Mouse (Mus musculus): ENCODE measurements around the gene Tprn. TPM values are rescaled to one million over a fixed set of nuclear protein-coding genes. Genes with fewer than 3 reads are reported as not detected.
A peak's percentile ranks its signal among the peaks of the same experiment; 100 is the strongest.

The Tprn gene
- polyA plus RNA-seq, 1 experiment, result 11.4 TPM

DNA sequence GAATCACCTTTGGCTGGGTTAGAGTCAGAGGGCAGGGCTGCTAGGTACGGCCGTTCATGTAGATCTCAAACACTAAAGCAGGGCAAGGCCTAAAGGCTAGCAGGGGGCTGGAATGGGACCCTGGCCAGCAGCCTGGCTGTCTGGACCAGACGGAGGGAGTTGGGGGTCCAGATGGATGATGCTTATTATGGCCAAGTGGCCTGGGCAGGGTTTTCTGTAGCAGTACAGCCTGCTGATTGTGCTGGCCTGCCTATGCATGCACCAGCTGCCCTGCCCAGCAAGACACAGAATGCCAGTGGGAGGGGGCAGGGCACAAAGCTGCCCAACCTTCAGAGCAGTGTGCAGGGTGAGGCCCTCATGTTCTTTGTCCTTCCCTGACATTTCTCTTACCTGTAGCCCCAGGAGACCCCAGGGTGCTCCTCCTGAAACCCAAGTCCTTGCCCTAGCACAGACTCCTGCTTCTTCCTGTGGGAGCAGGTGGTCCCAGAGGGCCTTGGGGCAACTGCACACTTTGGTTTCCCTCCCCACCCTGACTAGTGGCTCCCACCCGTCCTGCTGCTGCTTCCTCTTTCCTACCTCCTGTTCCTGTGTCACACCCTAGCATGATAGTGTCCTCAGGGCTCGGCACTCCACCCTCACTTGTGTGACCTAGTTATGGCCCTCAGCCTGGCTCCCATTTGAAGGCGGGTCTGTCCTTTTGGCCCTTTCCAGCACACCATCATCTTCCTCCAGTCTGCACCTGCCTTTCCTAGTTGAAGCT, 3.7 kb downstream of the Tprn start:
- no peak for DNase-seq (ENCODE audit: low read depth)

DNA sequence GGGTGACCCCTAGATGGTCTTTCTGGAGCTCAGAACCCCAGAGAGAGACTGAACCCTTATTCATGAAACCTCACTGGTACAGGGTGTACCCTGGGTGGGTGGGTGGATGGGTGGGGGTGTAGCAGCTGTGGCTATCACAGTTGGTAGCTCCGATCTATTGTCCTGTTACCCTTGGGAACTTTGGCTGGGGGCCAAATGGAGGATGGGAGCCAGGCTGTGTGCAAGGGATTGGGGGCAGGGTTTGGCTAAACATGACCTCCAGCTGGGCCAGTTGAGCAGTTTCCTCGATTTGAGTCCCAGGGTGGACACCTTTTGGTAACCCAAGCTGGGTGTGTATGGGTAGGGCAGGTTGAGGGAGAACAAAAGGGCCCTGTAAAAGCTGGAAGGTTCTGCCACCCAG, 4.3 kb downstream of the Tprn start:
- DNase-seq (ENCODE audit: low read depth), result no peak

DNA sequence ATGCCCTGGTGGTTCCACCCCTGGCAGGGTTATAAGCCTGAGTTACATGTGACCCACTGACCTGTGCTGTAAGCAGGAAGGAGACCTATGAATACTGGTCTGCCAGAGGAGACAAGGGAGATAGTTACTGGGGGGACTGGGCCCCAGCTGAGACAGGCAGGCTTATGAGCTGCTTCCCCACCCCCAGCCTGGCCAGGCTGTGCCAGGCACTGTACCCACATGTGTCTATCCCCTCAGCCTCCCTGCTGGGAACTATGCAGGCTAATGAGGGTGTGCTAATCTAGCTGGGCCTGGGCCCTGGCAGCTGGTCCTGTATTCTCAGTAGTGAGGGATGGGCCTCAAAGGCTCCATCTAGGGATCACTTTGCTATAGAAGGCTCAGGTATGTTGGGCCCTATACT, 4.8 kb downstream of the Tprn start:
- DNase-seq (ENCODE audit: low read depth), result no peak

DNA sequence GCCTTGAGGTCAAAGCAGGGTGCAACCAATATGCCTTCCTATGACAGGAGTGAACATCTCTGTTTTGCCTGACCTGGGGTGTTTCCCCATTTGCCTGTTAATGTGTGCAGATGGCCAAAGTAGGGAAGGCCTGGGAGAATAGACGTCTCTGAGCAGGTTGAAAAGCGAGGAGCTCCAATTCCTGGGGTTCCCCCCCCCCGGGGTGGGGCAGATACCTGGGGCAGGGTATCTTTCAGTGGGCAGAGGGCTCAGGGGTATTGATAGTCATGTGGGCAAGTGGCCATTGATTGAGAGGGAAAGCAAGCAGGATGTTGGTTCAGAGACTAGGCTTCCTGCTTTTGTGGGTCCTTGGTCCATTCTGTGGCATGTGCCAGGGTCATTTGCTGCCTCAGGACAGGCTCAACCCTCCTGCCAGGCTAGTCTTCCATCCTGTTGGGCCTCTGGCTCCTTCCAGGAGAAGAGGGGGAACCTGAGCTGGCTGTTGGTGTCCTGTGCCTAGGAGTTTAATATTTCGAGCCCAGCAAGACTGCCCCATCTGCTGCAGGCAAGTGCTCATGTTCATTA, 5.4 kb downstream of the Tprn start:
- no peak for DNase-seq (ENCODE audit: low read depth)

DNA sequence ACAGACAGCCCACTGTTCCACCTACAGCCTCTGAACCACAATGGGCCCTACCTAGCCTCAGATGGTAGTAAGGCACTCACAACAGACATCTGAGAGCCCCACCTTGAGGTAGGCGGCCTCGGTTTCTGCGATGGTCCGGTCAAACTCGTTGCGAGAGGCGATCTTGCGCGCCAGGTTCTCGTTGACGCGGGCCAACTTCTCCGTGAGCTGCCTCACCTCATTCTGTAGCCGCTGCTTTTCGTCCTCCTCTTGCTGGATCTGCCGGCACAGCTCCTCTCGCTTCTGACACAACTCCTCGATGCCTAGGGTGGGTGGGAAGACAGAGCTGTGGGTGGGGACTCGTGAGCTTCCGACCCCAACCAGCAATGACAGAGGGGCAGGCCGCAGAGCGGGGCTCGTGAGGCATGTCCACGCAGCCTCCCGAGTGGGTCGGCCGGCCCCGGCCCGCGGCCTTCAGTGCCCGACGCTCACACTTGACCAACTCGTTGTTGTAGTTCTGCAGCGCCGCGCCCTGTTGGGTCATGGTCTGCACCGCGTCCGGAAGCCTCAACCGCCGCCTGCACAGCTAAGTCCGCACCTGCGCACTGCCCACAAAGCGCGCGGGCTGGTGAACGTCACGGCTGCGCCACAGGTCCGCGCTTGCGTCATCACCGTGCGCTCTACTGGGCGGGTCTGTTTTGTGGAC, 9.6 kb downstream of the Tprn start, which contains the start of the genes Ssna1 and Anapc2:
Ssna1 (minus strand) TSS at position 612 of the 685 bp plus-strand sequence.
Anapc2 (plus strand) TSS at position 652 of the 685 bp plus-strand sequence.
- DNase-seq (ENCODE audit: low read depth), result peak; percentile 62

DNA sequence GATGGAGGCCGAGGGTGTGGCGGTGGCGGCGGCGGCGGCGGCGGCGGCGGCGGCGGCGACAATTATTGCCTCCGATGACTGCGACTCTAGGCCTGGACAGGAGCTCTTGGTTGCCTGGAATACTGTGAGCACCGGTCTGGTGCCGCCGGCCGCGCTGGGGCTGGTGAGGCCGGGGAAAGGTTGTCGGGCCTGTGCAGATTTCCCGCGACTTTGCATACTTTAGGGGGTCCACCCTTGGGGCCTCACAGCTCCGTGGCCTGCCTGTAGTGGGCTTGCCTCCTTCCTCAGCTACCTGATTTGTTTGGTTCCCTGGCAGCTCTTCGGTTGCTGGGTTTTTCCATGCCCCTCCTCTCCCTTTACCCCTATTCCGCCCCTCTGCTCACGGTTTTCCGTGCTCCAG, 10.1 kb downstream of the Tprn start:
- DNase-seq (ENCODE audit: low read depth), result no peak

DNA sequence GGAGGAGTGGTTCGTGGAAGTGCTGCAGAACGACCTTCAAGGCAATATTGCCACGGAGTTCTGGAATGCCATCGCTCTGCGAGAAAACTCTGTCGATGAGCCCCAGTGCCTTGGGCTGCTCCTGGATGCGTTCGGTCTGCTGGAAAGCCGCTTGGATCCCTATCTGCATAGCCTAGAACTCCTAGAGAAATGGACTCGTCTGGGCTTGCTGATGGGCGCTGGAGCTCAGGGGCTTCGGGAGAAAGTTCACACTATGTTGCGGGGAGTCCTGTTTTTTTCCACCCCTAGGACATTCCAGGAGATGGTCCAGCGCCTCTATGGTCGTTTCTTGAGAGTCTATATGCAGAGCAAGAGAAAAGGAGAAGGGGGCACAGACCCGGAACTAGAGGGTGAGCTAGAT, 10.6 kb downstream of the Tprn start:
- DNase-seq (ENCODE audit: low read depth), result no peak

DNA sequence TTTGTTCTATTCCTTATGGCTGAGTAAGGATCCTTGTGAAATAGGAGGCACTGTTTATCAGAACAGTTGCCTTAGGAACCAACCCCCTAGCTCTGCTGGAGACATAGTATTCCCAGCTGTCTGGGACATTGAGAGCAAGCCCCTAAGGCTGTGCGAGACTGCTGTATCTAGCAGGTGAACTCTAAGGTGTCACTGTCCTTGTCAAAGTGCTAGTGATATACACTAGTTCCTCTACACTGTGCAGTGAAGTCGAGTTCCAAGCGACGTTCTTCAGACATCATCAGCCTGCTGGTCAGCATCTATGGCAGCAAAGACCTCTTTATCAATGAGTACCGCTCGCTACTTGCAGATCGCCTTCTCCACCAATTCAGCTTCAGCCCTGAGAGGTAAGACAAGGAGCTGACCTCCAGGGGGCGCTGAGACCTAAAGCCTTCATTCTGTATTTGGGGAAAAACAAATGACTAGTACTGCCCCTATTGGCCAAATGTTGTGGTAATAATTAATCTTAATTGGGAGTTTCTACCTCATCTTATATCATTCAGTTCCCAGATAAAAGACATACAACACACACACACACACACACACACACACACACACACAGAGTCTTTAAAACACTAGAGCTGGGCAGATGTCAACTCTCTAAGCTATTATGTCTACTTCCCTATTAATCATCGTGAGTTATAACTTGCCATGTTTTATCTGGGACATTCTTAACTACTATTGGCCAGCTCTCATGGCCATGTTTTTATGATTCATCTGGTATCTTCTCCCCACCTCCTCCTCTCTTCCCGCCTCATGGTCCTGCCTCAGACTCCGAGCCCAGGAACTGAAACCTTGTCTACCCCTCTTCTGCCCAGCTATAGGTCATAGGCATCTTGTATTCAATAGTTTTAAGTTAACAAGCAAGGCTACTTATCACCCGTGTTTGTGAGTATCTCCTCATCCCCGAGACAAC, 16.8 kb downstream of the Tprn start:
- DNase-seq (ENCODE audit: low read depth), result no peak

DNA sequence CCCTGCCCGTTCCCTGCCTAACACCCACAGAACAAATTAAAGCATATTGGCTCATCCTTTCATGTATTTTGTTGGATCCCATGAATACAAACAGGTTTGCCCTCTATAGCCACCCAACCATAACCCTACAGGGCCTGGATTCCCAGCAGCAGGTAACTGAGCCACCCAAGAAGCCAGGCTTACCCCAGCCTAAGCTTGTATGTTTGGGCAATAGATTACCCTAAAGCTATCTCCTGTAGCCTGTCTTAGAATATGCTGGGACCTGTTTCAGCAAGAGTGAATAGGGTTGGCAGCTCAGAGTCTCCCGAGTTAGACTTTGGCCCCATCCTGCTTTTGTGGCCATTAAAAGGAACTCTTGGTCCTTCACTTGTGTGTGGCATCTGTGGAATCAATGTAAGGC, 23.1 kb downstream of the Tprn start:
- peak; percentile 89 for DNase-seq (ENCODE audit: low read depth)

DNA sequence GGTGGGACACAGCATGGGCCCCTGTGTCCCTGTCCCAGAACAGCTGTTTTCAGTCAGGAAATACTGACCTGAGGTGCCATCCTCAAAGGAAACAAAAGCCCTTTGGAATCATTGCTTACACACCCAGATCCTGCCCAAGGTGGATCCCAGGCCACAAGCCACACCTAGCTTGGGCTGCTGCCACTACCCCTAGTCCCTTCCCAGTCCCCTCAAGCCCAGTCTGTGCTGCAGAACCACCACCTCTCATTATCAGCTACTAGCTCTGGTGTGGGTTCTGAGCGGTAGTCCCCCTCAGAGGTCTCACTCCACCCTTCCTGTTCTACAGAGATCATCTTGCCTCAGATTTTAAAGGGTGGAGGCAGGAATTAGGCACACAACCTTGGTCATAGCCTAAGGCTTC, 23.9 kb downstream of the Tprn start:
- DNase-seq (ENCODE audit: low read depth), result no peak

DNA sequence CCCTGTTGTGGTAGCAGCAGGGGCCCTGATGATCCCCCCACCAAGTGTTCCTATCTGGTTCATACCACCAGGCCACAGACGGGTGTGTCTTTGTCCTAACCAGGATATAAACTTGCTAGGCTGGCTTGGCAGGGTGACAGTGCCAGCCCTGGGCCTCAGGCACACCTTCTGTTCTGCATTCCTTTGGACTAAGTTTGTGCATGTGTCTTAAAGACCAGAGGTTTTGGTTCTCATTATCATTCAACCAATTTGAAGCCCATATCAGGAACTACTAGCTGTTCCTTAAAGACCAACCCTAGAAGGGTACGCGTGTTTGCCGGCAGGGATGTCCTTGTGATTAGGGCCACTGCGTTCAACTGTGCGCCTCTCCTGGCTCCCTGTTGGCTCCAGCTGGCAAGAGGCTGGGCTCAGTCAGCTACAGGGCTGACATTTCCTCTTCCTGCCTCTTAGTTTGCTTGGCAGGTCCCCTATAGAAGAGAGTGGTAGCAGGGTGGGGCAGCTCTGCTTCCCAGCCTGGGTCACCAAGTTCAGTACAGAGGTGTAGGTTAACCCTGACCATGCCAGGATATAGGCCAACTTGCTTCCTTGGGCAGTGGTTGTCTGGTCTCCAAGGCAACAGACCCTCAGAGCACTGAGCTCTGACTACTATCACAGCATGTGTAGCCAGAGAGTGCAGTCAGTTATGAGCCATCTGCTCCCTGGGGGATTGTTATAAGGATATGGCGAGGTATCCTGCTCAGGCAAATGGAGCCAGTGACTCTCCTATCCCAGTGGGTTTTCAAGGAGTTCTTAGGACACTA, 24.6 kb downstream of the Tprn start:
- DNase-seq (ENCODE audit: low read depth), result peak; percentile 66

DNA sequence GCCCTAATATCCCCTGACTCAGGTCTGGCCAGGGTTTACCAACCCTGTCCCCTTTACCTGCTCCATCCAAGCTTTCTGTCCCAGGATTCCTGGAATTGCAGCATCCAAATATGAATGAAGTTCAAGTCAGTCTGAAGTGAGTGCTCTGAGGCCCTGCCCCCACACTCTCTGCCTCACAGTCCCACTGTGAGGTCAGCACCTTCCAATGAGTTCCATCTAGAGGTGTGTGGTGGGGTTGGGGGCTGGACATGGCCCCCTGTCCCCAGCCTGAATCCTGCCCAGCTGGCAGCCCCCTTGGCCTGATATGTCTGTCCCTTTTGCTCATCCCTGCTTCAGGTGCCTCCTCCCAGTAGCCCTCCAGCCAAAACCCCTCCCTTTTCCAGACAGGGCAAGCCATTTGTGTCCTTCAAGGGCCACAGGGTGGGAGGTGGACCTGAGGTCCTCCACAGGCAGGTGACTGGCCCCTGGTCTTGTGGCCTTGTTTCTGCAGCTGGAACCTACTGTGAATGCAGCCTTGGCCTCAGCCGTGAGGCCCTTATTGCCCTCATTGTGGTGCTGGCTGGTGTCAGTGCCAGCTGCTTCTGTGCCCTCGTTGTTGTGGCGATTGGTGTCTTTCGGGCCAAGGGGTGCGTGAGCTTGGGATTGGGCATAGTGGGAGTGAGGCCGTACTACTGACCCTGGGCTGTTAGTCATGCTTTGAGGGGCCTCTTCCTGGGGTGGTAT, 25.7 kb downstream of the Tprn start, which contains the start of gene Tmem210:
Tmem210 (plus strand) TSS at position 219 of the 723 bp plus-strand sequence.
- DNase-seq (ENCODE audit: low read depth), result no peak

DNA sequence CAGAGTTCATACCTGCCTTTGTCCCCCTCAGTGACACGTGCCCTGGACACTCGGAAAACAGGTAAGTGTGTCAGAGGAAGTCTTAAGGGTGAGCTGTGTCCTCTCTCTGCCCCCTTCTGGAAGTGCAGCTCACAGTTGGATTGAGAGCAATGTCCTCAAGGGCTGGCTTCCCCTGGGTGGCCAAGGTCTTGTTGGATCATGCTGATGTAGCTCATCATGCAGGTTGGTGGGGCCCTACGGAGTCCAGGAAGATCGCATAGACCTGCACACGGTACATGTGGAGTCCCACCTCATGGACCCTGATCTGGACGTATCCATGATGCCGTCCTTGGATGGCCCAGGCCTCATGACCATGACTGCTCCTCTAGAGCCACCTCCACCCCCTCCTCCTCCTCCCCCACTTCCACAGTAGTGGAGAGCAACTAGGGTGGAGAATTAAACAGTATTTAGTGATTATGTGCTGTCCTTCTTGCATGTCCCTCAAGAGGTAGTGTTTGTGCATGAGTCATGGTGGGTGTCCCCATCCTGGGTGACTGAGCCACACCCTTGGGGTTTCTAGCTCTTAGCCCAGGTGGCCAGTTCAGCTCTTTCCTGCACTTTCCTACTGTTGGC, 26.4 kb downstream of the Tprn start:
- DNase-seq (ENCODE audit: low read depth), result no peak

DNA sequence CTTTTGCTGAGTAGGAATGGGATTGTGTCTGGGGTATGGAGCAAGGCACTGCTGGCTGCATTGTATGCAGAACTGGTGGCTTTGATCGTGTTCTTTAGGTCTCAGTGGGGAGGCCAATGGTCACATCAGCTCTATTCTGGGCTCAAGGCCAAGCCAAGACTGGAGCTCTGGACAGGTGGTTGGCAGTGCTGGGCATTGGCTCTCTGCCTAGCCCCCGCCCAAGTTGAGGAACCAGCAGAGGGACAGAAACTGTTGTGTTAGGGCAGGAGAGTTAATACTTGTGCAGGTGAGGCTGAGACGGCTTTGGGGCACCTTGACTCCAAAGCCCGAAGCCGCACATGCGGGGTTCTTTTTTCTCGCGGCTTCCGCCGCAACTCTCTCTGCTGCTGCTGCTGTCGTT, 27.2 kb downstream of the Tprn start, which contains the start of gene Lrrc26:
Lrrc26 (plus strand) TSS at position 265 of the 400 bp plus-strand sequence.
- DNase-seq (ENCODE audit: low read depth), result no peak

DNA sequence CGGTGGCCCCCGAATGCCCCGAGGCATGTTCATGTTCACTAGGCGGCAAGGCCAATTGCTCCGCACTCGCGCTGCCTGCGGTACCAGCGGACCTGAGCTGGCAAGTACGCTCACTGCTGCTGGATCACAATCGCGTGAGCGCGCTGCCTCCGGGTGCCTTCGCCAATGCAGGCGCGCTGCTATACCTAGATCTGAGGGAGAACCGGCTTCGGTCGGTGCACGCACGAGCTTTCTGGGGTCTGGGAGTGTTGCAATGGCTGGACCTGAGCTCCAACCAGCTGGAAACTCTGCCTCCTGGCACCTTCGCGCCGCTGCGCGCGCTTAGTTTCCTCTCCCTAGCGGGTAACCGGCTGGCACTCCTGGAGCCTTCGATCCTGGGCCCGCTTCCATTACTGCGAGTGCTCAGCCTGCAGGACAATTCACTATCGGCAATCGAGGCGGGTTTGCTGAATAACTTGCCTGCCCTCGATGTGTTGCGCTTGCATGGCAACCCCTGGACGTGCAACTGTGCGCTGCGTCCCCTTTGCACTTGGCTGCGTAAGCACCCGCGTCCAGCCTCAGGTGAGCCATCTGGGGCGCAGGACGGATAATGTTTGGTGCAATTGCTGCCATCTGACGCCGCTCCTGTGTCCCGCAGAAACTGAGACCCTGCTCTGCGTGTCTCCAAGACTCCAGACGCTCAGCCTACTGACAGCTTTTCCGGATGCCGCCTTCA, 27.8 kb downstream of the Tprn start:
- DNase-seq (ENCODE audit: low read depth), result no peak

DNA sequence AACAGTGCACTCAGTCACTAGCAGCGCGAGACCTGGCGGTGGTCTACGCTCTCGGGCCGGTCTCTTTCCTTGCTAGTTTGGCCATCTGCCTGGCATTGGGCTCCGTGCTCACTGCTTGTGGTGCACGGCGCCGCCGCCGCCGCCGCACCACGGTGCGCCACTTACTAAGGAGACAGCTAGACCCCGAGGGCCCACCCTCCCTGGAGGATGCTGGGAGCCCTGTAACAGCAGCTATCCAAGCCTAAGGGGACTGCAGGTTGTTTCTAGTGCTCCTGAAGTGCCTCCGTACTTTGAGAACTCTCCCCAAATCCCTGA, 28.4 kb downstream of the Tprn start:
- DNase-seq (ENCODE audit: low read depth), result no peak

DNA sequence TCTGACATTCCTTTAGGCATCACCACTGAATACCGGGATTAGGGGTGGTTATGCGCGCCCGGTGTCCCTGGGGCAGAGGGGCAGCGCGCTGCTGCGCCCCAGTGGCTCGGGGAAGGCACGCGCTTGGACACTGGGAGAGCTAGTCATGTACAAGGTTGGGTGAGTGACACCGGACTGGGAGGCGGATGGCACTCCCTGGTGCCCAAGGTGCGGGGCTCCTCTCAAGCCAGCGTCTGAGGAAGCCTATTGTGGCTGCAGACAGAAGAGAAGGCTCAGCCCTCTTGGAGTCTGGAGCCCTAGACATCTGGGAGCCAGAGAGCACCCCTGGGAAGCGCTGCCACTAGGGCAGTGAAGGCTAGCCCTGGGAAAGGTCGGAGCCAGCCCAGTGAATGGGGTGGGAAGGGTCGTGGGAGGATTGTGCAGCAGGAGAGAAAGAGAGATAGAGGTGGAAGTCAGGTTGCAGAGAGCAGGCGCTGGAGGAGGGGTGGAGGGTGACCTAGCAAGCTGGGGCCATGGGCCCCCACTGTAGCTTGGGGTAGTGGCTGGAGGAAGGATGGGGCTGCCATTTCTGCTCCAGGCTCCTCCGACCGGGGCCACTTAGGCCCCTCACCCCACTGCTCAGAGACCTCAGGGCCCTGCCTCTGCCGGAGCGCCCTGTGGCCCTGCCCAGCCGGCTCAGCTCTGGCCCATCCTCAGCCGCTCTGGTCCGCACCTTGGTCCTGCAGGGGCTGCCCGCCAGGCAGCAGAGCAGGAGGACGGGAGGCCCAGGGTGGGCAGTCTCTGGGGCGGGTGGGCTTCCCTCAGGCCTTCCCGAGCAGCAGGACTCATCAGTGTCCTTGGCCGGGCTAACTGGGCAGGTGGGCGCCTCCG, 29.0 kb downstream of the Tprn start:
- DNase-seq (ENCODE audit: low read depth), result no peak

DNA sequence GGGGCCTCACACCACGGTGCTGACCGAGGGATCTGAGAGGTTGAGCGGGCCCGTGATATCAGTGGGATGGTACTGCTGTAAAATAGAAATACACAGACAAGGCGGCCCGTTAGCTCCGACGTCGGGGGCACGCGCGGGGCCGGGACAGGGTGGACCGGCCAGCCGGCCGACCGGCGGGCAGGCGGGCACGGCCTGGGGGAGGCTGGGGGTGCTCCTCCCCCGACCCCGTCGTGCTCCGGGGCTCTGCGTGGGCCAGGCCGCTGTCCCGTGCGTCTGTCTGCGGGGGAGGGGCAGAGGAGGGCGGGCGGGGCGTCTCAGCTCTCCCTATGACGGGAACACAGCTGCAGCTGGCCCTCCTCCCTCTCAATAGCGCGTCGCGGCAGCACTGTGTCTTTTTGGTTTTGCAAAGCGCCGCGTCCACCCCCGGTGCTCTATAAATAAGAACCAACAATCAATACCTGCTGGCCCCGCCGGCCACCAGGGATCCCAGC, 29.7 kb downstream of the Tprn start:
- DNase-seq (ENCODE audit: low read depth), result no peak
